Mouse (Mus musculus): ENCODE measurements around the gene Rbms3.

DNA sequence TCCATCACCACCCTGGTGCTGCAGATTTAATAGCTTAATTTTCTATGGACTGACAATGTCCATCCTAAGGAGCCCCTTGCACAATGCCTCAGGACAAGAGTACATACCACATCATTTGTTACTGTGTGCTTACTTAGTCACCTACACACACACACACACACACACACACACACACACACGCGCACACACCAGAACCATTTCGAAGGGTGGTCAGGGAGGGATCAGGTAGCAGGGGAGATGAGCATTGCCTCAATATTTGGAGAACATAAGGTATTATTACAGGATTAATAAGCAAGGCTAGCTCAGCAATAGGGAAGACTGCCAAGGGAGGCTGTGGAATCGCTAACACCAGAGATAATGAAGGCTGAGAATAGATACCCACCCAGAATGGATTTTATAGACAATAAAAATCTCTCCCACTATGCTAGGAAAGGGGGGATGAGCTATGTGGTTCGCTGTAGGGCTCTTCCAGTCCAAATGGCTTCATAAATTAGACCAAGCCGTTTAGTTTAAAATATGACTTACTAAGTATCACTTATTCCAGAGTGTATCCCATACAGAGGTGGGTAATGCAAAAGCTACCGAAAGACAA, 429.6 kb downstream of the Rbms3 start:
- no peak for TF ChIP-seq HCFC1 (IDR thresholded peaks at IDR 0.05; ENCODE audit: borderline replicate concordance, insufficient read depth, low read length)
- no peak for TF ChIP-seq CHD2 (IDR thresholded peaks at IDR 0.05; ENCODE audit: low read depth, low read length)
- TF ChIP-seq ZC3H11A (IDR thresholded peaks at IDR 0.05; ENCODE audit: borderline replicate concordance, low read depth, low read length) = no peak

Data from ES-E14 (cell line).